Mouse (Mus musculus) naive thymus-derived CD4-positive, alpha-beta T cell, adult 2 months (primary cell): Measurements from ENCODE around the gene Fam193a.

Experiments used
- DNase-seq: peaks from one replicate; pipeline ENCODE4 v3.0.0-alpha.2; 2011; ENCODE audit warnings: low read depth

Gene Fam193a

GRCm38 (mm10) chr5:34461294-34461693 lies 91.6 kb downstream of the Fam193a start:
- DNase-seq, result no peak

GRCm38 (mm10) chr5:34461841-34462240 lies 92.1 kb downstream of the Fam193a start:
- DNase-seq, result no peak

- peak; percentile 48 for DNase-seq
Observed at GRCm38 (mm10) chr5:34466079-34466478, 96.3 kb downstream of the Fam193a start.

- peak; percentile 58 for DNase-seq
Observed at GRCm38 (mm10) chr5:34466648-34467047, 96.9 kb downstream of the Fam193a start.

- no peak for DNase-seq
Observed at GRCm38 (mm10) chr5:34468039-34468775, 98.5 kb downstream of the Fam193a start.

GRCm38 (mm10) chr5:34480926-34481325 lies 111.2 kb downstream of the Fam193a start:
- DNase-seq, result no peak

- DNase-seq, result no peak
Observed at GRCm38 (mm10) chr5:34485731-34486130, 116.0 kb downstream of the Fam193a start.

GRCm38 (mm10) chr5:34487320-34488090 lies 117.8 kb downstream of the Fam193a start:
- DNase-seq, result no peak

GRCm38 (mm10) chr5:34488741-34489417 lies 119.1 kb downstream of the Fam193a start:
- DNase-seq, result no peak

GRCm38 (mm10) chr5:34489418-34489787 lies 119.7 kb downstream of the Fam193a start:
- no peak for DNase-seq

- no peak for DNase-seq
Observed at GRCm38 (mm10) chr5:34496745-34497144, 127.0 kb downstream of the Fam193a start.

GRCm38 (mm10) chr5:34500886-34501285 lies 131.2 kb downstream of the Fam193a start:
- no peak for DNase-seq

GRCm38 (mm10) chr5:34501588-34501987 lies 131.9 kb downstream of the Fam193a start:
- DNase-seq, result no peak

- no peak for DNase-seq
Observed at GRCm38 (mm10) chr5:34502411-34502810, 132.7 kb downstream of the Fam193a start.

GRCm38 (mm10) chr5:34502821-34503220 lies 133.1 kb downstream of the Fam193a start:
- DNase-seq, result no peak

- DNase-seq, result no peak
Observed at GRCm38 (mm10) chr5:34512486-34512885, 142.8 kb downstream of the Fam193a start.

- peak; percentile 97 for DNase-seq
Observed at GRCm38 (mm10) chr5:34513466-34514217, 143.9 kb downstream of the Fam193a start, which contains the start of gene Tnip2. Gene Tnip2, minus strand, starts transcription at chr5:34513991.

- no peak for DNase-seq
Observed at GRCm38 (mm10) chr5:34514218-34514566, 144.5 kb downstream of the Fam193a start.

- DNase-seq, result no peak
Observed at GRCm38 (mm10) chr5:34515096-34515495, 145.4 kb downstream of the Fam193a start.

- DNase-seq, result peak; percentile 92
Observed at GRCm38 (mm10) chr5:34517913-34518312, 148.2 kb downstream of the Fam193a start.

GRCm38 (mm10) chr5:34519389-34519910 lies 149.7 kb downstream of the Fam193a start:
- DNase-seq, result no peak
